Mouse (Mus musculus) bone marrow macrophage, adult 2 months (primary cell): ENCODE measurements at regions not wholly inside any gene's neighbourhood (a gene's known extent, or its start where the extent isn't known, plus 50 kb on each side); places are given as distances from the start of the nearest gene placed in this dataset.

Experiments used
- CTCF ChIP-seq: IDR thresholded peaks from 2 replicates; pipeline ENCODE4 v1.5.1; 2012; ENCODE audit warnings: low read depth, mild to moderate bottlenecking, low read length, moderate library complexity
- POLR2A ChIP-seq: IDR thresholded peaks from 2 replicates; pipeline ENCODE4 v1.6.1; 2012; ENCODE audit warnings: mild to moderate bottlenecking, low read depth, low read length, borderline replicate concordance

- TF ChIP-seq POLR2A (no peak), CTCF (no peak)
Observed at GRCm38 (mm10) chr2:61058545-61059235, 95.7 kb upstream of the Rbms1 start.
